Mouse (Mus musculus) embryo, embryonic 10.5 days (tissue): ENCODE measurements at regions not wholly inside any gene's neighbourhood (a gene's known extent, or its start where the extent isn't known, plus 50 kb on each side); places are given as distances from the start of the nearest gene placed in this dataset.

Experiments
- DNase-seq: peaks from one replicate; pipeline ENCODE4 v3.0.0-alpha.2; 2015; ENCODE audit warnings: low spot score

GRCm38 (mm10) chrX:23556271-23556670 is 136.6 kb upstream of the Wdr44 start:
- DNase-seq: no peak

GRCm38 (mm10) chrX:23565581-23565980 is 127.3 kb upstream of the Wdr44 start:
- DNase-seq: peak; percentile 65
